Comparison of ENCODE assay signal across 8 mouse cellular contexts in the genomic region with DNA sequence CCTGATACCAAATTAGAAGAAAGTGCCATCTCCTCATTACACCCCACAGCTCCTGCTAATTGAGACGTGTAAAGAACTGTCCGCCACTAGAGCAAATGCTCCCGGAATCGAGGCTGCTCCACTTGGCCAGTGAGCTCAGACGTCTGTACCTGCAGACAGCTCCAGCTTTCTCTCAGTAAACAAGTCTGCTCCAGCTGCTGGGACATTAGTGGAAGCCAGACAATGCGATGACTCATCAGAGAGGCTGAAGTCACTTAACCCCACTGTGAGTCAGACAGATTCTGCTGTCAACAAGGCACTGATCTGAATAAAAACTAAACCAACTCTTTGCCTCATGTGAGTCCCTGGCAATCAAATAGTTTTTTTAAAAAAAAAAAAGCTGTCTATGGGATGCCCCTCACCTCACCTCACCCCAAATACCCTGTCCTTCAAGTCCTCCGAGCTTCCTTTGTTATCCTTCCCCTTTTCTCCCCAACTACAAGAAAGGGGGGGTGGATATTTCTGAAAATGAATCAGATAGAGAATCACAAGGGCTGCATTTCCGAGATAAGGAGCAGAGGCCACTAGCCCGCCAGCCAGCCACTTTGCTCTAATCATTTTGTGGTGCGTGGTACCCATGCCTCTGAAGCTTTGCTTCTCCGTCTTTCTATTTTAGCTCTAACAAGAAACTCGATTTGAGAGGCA. TPM values are rescaled to one million over a fixed set of nuclear protein-coding genes. Genes with fewer than 3 reads are reported as not detected.
DNase-seq lines count a peak whose midpoint lies in the region; ATAC-seq and TF ChIP-seq lines count a peak whose summit lies in the region.

No protein-coding gene starts in this region.

- 0 out of 2 replicates have a peak, but pooled peaks cover 2% of the 10 kb centered on the region for H3K4me1 ChIP-seq in liver, embryonic 11.5 days (replicated peaks; ENCODE audit: control insufficient read depth, insufficient read depth, low read length)
- H3K4me1 ChIP-seq in kidney, embryonic 16.5 days (ENCODE audit: insufficient read depth, low read length) = no peaks in the 10 kb centered on the region
- H3K4me1 ChIP-seq in forebrain, embryonic 12.5 days = no peaks in the 10 kb centered on the region; the same call in 1 of the 2 replicates

- H3K4me2 ChIP-seq in liver, embryonic 11.5 days = no peak overlapping the region; the same call in 1 of the 2 replicates
- no peak overlapping the region for H3K4me2 ChIP-seq in kidney, embryonic 16.5 days (replicated peaks; ENCODE audit: low read depth, low read length)
- peak overlapping the region; percentile 89 for H3K4me2 ChIP-seq in myocyte (ENCODE audit: low read depth)
- H3K4me2 ChIP-seq in forebrain, embryonic 12.5 days = no peak overlapping the region

- no peak for TF ChIP-seq POLR2A in myocyte (IDR thresholded peaks at IDR 0.05; ENCODE audit: insufficient read length, low read depth)

- DNase-seq in liver, embryonic 11.5 days (ENCODE audit: low spot score) = no peak
- DNase-seq in liver = no peak
- DNase-seq in R1 (ENCODE audit: low read depth, low spot score) = peak; percentile 16
- DNase-seq in gastrocnemius, postnatal 14 days = peak; percentile 55
- DNase-seq in left cerebral cortex, postnatal 4 days = no peak

- H3K36me3 ChIP-seq in liver, embryonic 11.5 days (ENCODE audit: control insufficient read depth, insufficient read depth, low read length) = no peaks in the 10 kb centered on the region
- H3K36me3 ChIP-seq in kidney, embryonic 16.5 days (ENCODE audit: insufficient read depth, low read length) = no peaks in the 10 kb centered on the region
- H3K36me3 ChIP-seq in myocyte (ENCODE audit: control insufficient read depth, insufficient read depth) = no peaks in the 10 kb centered on the region
- no peaks in the 10 kb centered on the region for H3K36me3 ChIP-seq in forebrain, embryonic 12.5 days (replicated peaks)

- peak; percentile 63 for ATAC-seq in liver, embryonic 11.5 days (replicated peaks; ENCODE audit: low FRiP score)
- ATAC-seq in kidney, embryonic 16.5 days (ENCODE audit: low FRiP score, low TSS enrichment) = peak; percentile 39; the same call in 1 of the 2 replicates
- no peak for ATAC-seq in forebrain, embryonic 12.5 days (ENCODE audit: low FRiP score)

- WGBS in liver, embryonic 11.5 days = 31% methylated on average over 12 of the region's 12 CpGs
- 57% methylated on average over 12 of the region's 12 CpGs for WGBS in kidney, embryonic 16.5 days
- WGBS in forebrain, embryonic 12.5 days = 61% methylated on average over 12 of the region's 12 CpGs

- no peak overlapping the region for H3K9ac ChIP-seq in liver, embryonic 11.5 days (ENCODE audit: low read depth, low read length)
- H3K9ac ChIP-seq in kidney, embryonic 16.5 days (replicated peaks; ENCODE audit: low read length) = no peak overlapping the region
- H3K9ac ChIP-seq in forebrain, embryonic 12.5 days = no peak overlapping the region

- H3K9me3 ChIP-seq in liver, embryonic 11.5 days (ENCODE audit: control insufficient read depth, low read length) = no peaks in the 10 kb centered on the region
- H3K9me3 ChIP-seq in kidney, embryonic 16.5 days (ENCODE audit: low read length) = no peaks in the 10 kb centered on the region
- H3K9me3 ChIP-seq in forebrain, embryonic 12.5 days = no peaks in the 10 kb centered on the region

- intact Hi-C loops in gastrocnemius, postnatal 14 days (cut with DNase I; ENCODE audit: low total_unique reads) = no loop called here
- intact Hi-C loops in left cerebral cortex, postnatal 4 days (cut with DNase I) = no loop called here

- no peaks in the 10 kb centered on the region for H3K79me2 ChIP-seq in myocyte (ENCODE audit: control insufficient read depth, insufficient read depth)

- no peaks in the 10 kb centered on the region for H3K27me3 ChIP-seq in liver, embryonic 11.5 days (replicated peaks; ENCODE audit: control insufficient read depth, insufficient read depth, low read length)
- H3K27me3 ChIP-seq in kidney, embryonic 16.5 days (ENCODE audit: insufficient read depth, low read length) = no peaks in the 10 kb centered on the region
- H3K27me3 ChIP-seq in myocyte (ENCODE audit: control insufficient read depth, insufficient read depth, insufficient read length) = no peaks in the 10 kb centered on the region
- no peaks in the 10 kb centered on the region for H3K27me3 ChIP-seq in forebrain, embryonic 12.5 days

- no peak overlapping the region for H3ac ChIP-seq in myocyte (ENCODE audit: control insufficient read depth, insufficient read length)

- no peak overlapping the region for H3K27ac ChIP-seq in liver, embryonic 11.5 days (ENCODE audit: low read depth, low read length)
- H3K27ac ChIP-seq in kidney, embryonic 16.5 days (ENCODE audit: low read length) = no peak overlapping the region
- H3K27ac ChIP-seq in forebrain, embryonic 12.5 days = no peak overlapping the region

- H3K4me3 ChIP-seq in liver, embryonic 11.5 days (ENCODE audit: low read depth, low read length) = no peak overlapping the region
- no peak overlapping the region for H3K4me3 ChIP-seq in kidney, embryonic 16.5 days (ENCODE audit: low read length)
- no peak overlapping the region for H3K4me3 ChIP-seq in myocyte
- no peak overlapping the region for H3K4me3 ChIP-seq in forebrain, embryonic 12.5 days (replicated peaks)

TF ChIP-seq in myocyte, 11 proteins besides CTCF, POLR2A, EP300 and RAD21:
- TF ChIP-seq TCF12 (IDR thresholded peaks at IDR 0.05; ENCODE audit: insufficient read depth, poor library complexity, severe bottlenecking) = peak; percentile 52
- TF ChIP-seq MYOG (IDR thresholded peaks at IDR 0.05; ENCODE audit: control insufficient read depth in 1 of 3, insufficient read depth in 1 of 3, insufficient read length in 2 of 3, low read depth in 2 of 3) = peak in 2 of 3 experiments; percentile 59 to 62
- TF ChIP-seq POLR2AphosphoS2 (IDR thresholded peaks at IDR 0.05; ENCODE audit: insufficient read length, low read depth) = no peak
- no peak for TF ChIP-seq CEBPB (IDR thresholded peaks at IDR 0.05; ENCODE audit: insufficient read depth, poor library complexity, severe bottlenecking)
- TF ChIP-seq SRF (IDR thresholded peaks at IDR 0.05; ENCODE audit: control insufficient read depth, insufficient read length, low read depth) = no peak
- TF ChIP-seq MAX (IDR thresholded peaks at IDR 0.05; ENCODE audit: low read depth) = no peak
- no peak for TF ChIP-seq REST (IDR thresholded peaks at IDR 0.05; ENCODE audit: insufficient read depth, insufficient read length)
- TF ChIP-seq MYOD1 (IDR thresholded peaks at IDR 0.05; ENCODE audit: control insufficient read depth in 1 of 3, insufficient read length in 2 of 3, low read depth in 2 of 3) = peak in 2 of 3 experiments; percentile 57 to 70
- TF ChIP-seq USF1 (IDR thresholded peaks at IDR 0.05; ENCODE audit: low read depth) = no peak
- TF ChIP-seq E2F4 (IDR thresholded peaks at IDR 0.05; ENCODE audit: insufficient read depth) = no peak
- TF ChIP-seq TCF3 (IDR thresholded peaks at IDR 0.05; ENCODE audit: insufficient read length, low read depth) = no peak

RNA-seq across cellular contexts. Expression of a gene that starts 31.6 kb away (rescaled TPM):
- polyA plus RNA-seq in liver, embryonic 11.5 days (2014; fragmentation: Nextera tagmentation; extraction: Ambion mirVana) = 3.3 and 4.0 TPM in 2 replicates
- 1 to 10 TPM; 5.0 to 6.3 TPM for total RNA-seq in gastrocnemius, postnatal 14 days (2021)
- 6.8 and 8.9 TPM in 2 replicates for polyA plus RNA-seq in kidney, embryonic 16.5 days (2015; fragmentation: Nextera tagmentation; extraction: Ambion mirVana)
- polyA plus RNA-seq in myocyte (2012; fragmentation: generic; extraction: Trizol) = 3.0 TPM
- 100 to 1,000 TPM; 107 to 110 TPM for total RNA-seq in left cerebral cortex, postnatal 4 days (2021)
- 12.1 and 13.0 TPM in 2 replicates for polyA plus RNA-seq in forebrain, embryonic 12.5 days (2016; fragmentation: Nextera tagmentation; extraction: Ambion mirVana)

RNA-seq across cellular contexts. Expression of a gene that starts 38.9 kb away (rescaled TPM):
- polyA plus RNA-seq in liver, embryonic 11.5 days (2014; fragmentation: Nextera tagmentation; extraction: Ambion mirVana) = 31.3 and 31.8 TPM in 2 replicates
- 1 to 10 TPM; 6.0 TPM for total RNA-seq in gastrocnemius, postnatal 14 days (2021)
- polyA plus RNA-seq in kidney, embryonic 16.5 days (2015; fragmentation: Nextera tagmentation; extraction: Ambion mirVana) = 24.7 and 26.8 TPM in 2 replicates
- polyA plus RNA-seq in myocyte (2012; fragmentation: generic; extraction: Trizol) = 12.3 TPM
- total RNA-seq in left cerebral cortex, postnatal 4 days (2021) = 10 to 100 TPM; 14.4 to 19.2 TPM
- polyA plus RNA-seq in forebrain, embryonic 12.5 days (2016; fragmentation: Nextera tagmentation; extraction: Ambion mirVana) = 23.4 and 26.1 TPM in 2 replicates

Comparison
In these comparisons a context has a peak if more than half of its experiments do, and no peak if none do; other contexts are left out.
1. DNase-seq: peak in R1 (single experiment) and gastrocnemius, postnatal 14 days (single experiment); none in liver, embryonic 11.5 days (single experiment), liver (single experiment) and left cerebral cortex, postnatal 4 days (single experiment).